Mouse (Mus musculus) liver, adult 2 months (tissue): ENCODE data around the gene Syngr2. TPM values are rescaled to one million over a fixed set of nuclear protein-coding genes. Genes with fewer than 3 reads are reported as not detected.

ENCODE experiments used
- DNase-seq: peaks from one replicate; pipeline ENCODE4 v3.0.0-alpha.2; 2011; ENCODE audit warnings: low read depth, low spot score; ENCODE audit errors: extremely low read depth
- H3K27ac ChIP-seq: fragments of 200-500 bp; replicated peaks from 2 replicates; pipeline ENCODE4 v1.5.1; 2012; ENCODE audit warnings: low read depth, mild to moderate bottlenecking, control low read depth, inconsistent platforms, low read length; ENCODE audit not compliant: insufficient read depth
- H3K27me3 ChIP-seq: fragments of 200-500 bp; 2 replicates; pipeline ENCODE4 v1.6.1; 2012; ENCODE audit warnings: mild to moderate bottlenecking, moderate library complexity, low read length, inconsistent platforms; ENCODE audit not compliant: control insufficient read depth, insufficient read depth
- H3K36me3 ChIP-seq: fragments of 200-500 bp; 2 replicates; pipeline ENCODE4 v1.6.1; 2012; ENCODE audit warnings: low read length, inconsistent platforms; ENCODE audit not compliant: control insufficient read depth, insufficient read depth
- H3K4me1 ChIP-seq: fragments of 200-500 bp; 2 replicates; pipeline ENCODE4 v1.6.1; 2011; ENCODE audit warnings: low read length; ENCODE audit not compliant: control insufficient read depth, insufficient read depth
- H3K4me3 ChIP-seq: fragments of 200-500 bp; 2 replicates; pipeline ENCODE4 v1.5.1; 2011; ENCODE audit warnings: low read depth, mild to moderate bottlenecking, control low read depth, low read length, moderate library complexity; ENCODE audit not compliant: insufficient read depth
- H3K79me2 ChIP-seq: fragments of 200-500 bp; 2 replicates; pipeline ENCODE4 v1.6.1; 2012; ENCODE audit warnings: inconsistent platforms, mild to moderate bottlenecking, low read length, moderate library complexity; ENCODE audit not compliant: control insufficient read depth, insufficient read depth
- H3K9ac ChIP-seq: fragments of 200-500 bp; 2 replicates; pipeline ENCODE4 v1.6.1; 2012; ENCODE audit warnings: low read depth, mild to moderate bottlenecking, control low read depth, inconsistent platforms, low read length
- CTCF ChIP-seq: fragments of 200-500 bp; IDR thresholded peaks from 2 replicates; pipeline ENCODE4 v1.5.1; 2011; ENCODE audit warnings: low read depth, low read length, control low read depth
- POLR2A ChIP-seq: fragments of 200-500 bp; IDR thresholded peaks from 2 replicates; pipeline ENCODE4 v1.6.1; 2011; ENCODE audit warnings: low read length, control low read depth; ENCODE audit not compliant: insufficient read depth; ENCODE audit errors: extremely low read depth
- WGBS: fragments of 180-500 bp; shearing (Covaris S2); methylation state at CpG from one replicate; pipeline ENCODE4 v1.1.7; 2018; 5-methylcytosine and 5-hydroxymethylcytosine counted together
- polyA plus RNA-seq: library from polyadenylated mRNA; depleted of rRNA; stranded (reverse); fragments of >200 nt; gene quantifications from 2 replicates; pipeline ENCODE4 v1.2.3, GENCODE M21; 2012
- total RNA-seq: library from RNA; depleted of rRNA; stranded (reverse); fragments of >200 nt; gene quantifications from 2 replicates; pipeline ENCODE4 v1.2.3, GENCODE M21; 2014

Syngr2 gene
- total and polyA plus RNA-seq, 2 experiments, result 37.9 to 124 TPM

DNA sequence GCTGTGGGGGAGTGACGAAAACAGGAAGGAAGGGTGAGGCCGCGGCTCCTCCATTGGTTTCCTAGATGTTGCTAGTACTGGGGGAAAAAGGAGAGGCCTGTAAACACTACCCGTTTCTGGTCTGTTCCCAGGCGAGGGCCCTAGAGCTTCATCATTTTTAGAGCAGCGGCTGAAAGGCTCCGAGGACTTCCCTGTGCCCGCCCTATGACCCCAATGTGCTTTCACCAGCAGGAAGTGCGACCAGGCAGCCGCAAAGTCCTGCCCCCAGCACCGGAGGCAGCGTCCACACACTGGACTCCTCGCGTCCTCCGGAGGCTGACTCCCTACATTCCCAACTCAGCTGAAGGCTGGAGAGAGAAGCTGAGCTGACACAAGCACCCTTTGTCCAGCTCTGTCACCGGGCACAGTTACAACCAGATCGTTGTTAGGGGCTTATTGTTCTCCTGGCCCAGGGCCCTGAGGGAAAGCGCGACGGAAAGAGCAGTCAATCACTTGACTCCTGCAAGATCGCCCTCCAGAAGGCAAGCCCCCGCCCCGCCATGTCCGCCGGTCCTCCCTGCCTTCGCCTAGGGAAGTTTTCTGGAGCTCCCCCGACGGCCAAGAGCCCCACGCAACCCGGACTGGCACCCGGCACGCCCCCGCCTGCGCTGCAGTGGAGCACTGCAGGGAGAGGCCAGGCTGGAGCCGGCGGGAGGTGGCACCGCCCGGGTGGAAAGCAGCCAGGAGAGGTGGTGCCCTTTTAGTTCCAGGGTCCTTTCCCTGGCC, 29.9 kb upstream of the Syngr2 start:
- H3K36me3 ChIP-seq, result no peaks in the 10 kb centered on the region
- peak overlapping the region; percentile 59 for H3K27ac ChIP-seq
- 4% methylated on average over 38 of the region's 38 CpGs for WGBS
- peak overlapping the region; percentile 49 for H3K9ac ChIP-seq
- TF ChIP-seq CTCF, result no peak
- TF ChIP-seq POLR2A, result 0 out of 2 replicates have a peak, but pooled peaks have one; percentile 12
- no peaks in the 10 kb centered on the region for H3K27me3 ChIP-seq
- peak; percentile 78 for DNase-seq
- H3K4me1 ChIP-seq, result peaks cover 4% of the 10 kb centered on the region; the same call in 1 of the 2 replicates
- H3K79me2 ChIP-seq, result no peaks in the 10 kb centered on the region
- H3K4me3 ChIP-seq, result peak overlapping the region; percentile 62

DNA sequence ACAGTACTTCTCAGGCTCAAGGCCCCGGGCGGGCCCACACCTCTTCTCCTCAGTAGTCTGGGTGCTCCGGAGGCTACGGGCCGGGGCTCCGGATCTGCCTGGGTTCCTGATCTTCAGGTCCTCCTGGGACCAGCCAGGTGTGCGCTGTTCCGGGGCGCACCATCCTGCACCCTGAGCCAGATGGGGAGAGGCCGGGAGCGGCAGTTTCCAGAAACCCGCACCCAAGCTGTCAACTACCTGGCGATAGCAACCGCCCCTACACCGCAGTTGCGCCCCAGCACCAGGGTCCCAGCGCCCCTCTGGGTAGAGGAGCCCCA, 29.3 kb upstream of the Syngr2 start:
- H3K9ac ChIP-seq, result peak overlapping the region; percentile 49
- no peak for TF ChIP-seq POLR2A
- no peak for TF ChIP-seq CTCF

GRCm38 (mm10) chr11:117780582-117781111, 28.8 kb upstream of the Syngr2 start:
- H3K27ac ChIP-seq, result peak overlapping the region; percentile 59
- no peaks in the 10 kb centered on the region for H3K36me3 ChIP-seq
- peak overlapping the region; percentile 49 for H3K9ac ChIP-seq
- H3K79me2 ChIP-seq, result no peaks in the 10 kb centered on the region
- 0% methylated on average over 19 of the region's 19 CpGs for WGBS
- DNase-seq, result peak; percentile 90
- TF ChIP-seq CTCF (no peak), POLR2A (no peak)
- peaks cover 4% of the 10 kb centered on the region; the same call in 1 of the 2 replicates for H3K4me1 ChIP-seq
- no peaks in the 10 kb centered on the region for H3K27me3 ChIP-seq
- peak overlapping the region; percentile 62 for H3K4me3 ChIP-seq

More for the DNA sequence above, 29.3 kb upstream of the Syngr2 start:
- Histone ChIP-seq H3K27ac (peak overlapping the region; percentile 59), H3K36me3 (no peaks in the 10 kb centered on the region), H3K79me2 (no peaks in the 10 kb centered on the region), H3K4me1 (peaks cover 4% of the 10 kb centered on the region; the same call in 1 of the 2 replicates), H3K27me3 (no peaks in the 10 kb centered on the region), H3K4me3 (peak overlapping the region; percentile 62)
- DNase-seq, result no peak
- WGBS, result under 1% methylated on average over 17 of the region's 17 CpGs

DNA sequence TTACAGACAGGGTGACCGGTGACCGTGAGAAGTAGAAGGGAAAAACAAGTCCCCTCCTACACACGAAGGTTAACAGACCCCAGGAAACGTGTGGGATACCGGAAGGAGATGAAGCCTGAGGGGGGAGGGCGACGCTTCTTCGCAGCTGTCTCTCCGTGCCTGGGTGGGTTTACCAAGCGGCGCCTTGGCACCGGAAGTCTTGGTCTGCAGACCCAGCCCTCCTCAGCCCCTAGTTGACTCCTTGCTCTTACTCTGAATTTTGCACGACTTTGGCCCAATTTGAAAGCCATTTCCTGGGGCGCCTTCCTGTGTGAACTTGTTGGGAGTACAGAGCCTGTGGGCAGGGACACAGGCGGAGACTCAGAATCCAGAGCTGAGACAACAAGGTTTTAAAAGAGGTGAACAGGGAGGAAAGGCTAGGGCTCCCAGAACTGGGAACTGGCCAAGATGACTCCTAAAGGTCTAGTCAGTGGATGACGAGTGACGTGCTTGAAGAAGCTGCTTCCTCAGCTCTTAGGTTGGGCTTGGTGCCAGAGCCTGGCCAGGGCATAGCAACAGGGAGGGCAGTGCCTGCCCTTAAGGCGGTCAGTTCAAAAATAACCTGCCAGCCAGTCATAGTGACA, 28.2 kb upstream of the Syngr2 start:
- Histone ChIP-seq H3K36me3 (no peaks in the 10 kb centered on the region), H3K4me1 (peaks cover 4% of the 10 kb centered on the region; the same call in 1 of the 2 replicates)
- DNase-seq, result peak; percentile 53

DNA sequence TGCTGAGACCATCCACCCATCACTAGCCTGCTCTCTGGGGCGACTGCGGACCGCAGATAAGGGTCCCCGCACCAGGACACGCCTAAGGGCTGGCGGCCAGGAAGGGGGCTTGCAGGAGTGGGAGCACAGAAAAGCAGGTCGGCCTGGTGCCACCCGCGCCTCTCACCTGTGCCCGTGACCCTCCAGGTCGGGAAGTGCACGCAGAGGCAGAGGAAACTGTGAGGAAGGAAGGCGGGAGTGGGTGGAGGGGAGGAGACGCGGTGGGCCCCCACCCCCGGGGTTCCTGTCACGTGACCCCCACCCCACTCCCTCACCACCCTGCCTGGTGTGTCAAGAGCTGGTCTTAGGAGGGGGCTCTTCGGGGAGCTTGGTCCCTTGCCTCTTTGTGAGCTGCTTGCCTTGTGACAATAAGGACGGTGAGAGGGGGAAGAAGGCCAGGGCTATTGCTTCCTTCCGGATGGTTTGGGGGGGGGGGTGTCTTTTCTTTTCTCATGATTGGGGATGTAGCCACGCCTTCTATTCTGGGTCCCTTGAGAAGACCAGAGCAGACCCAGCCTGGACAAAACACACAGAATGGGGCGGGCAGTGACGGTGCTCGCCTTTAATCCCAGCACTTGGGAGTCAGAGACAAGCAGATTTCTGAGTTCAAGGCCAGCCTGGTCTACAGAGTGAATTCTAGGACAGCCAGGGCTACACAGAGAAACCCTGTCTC, 27.3 kb upstream of the Syngr2 start, which contains the start of the genes Tmc8 and Tmc6:
Tmc8 (plus strand) TSS at position 84 of the 712 bp plus-strand sequence.
Tmc6 (minus strand) TSS at position 206 of the 712 bp plus-strand sequence.
- Histone ChIP-seq H3K27ac (peak within 1 kb of the TSS; percentile 45), H3K4me1 (peaks cover 4% of the 10 kb centered on the region; the same call in 1 of the 2 replicates), H3K4me3 (peak within 1 kb of the TSS; percentile 62), H3K79me2 (no peaks in the 10 kb centered on the region), H3K27me3 (no peaks in the 10 kb centered on the region), H3K9ac (peak within 1 kb of the TSS; percentile 59), H3K36me3 (no peaks in the 10 kb centered on the region)
- 60% methylated on average over 24 of the region's 24 CpGs for WGBS
- peak; percentile 13 for DNase-seq
- TF ChIP-seq CTCF (no peak), POLR2A (peak; percentile 38; the same call in 1 of the 2 replicates)

More for the DNA sequence above, 28.2 kb upstream of the Syngr2 start:
- Histone ChIP-seq H3K27ac (peak overlapping the region; percentile 45), H3K4me3 (peak overlapping the region; percentile 62), H3K27me3 (no peaks in the 10 kb centered on the region), H3K9ac (peak overlapping the region; percentile 3; the same call in 1 of the 2 replicates), H3K79me2 (no peaks in the 10 kb centered on the region)
- no peak for TF ChIP-seq CTCF
- no peak for TF ChIP-seq POLR2A
- WGBS, result 16% methylated on average over 18 of the region's 18 CpGs
